Mouse (Mus musculus): ENCODE measurements around the gene Dcpp1.

GRCm38 (mm10) chr17:23924531-23925007 lies 43.9 kb downstream of the Dcpp1 start:
- no peak for TF ChIP-seq CTCF (IDR thresholded peaks at IDR 0.05; ENCODE audit: borderline replicate concordance, extremely low read depth, insufficient read depth, insufficient read length)
- peak; percentile 26; the same call in 1 of the 2 replicates for TF ChIP-seq POLR2A (IDR thresholded peaks at IDR 0.05; ENCODE audit: borderline replicate concordance, extremely low read depth, insufficient read depth, insufficient read length, poor library complexity, severe bottlenecking)
